Mouse (Mus musculus) hindbrain, embryonic 15.5 days (tissue): ENCODE data around the gene Micu1. TPM values are rescaled to one million over a fixed set of nuclear protein-coding genes. Genes with fewer than 3 reads are reported as not detected.

ENCODE experiments used
- ATAC-seq: fragments of 200-750 bp; cut with Nextera tagmentation; 2 replicates; pipeline ENCODE4 v1.8.0; 2017; ENCODE audit warnings: low read depth, moderate number of reproducible peaks, moderate TSS enrichment; ENCODE audit not compliant: low FRiP score
- H3K27ac ChIP-seq: fragments of 300-500 bp; sonication (generic); replicated peaks from 2 replicates; pipeline ENCODE4 v1.5.1; 2015; ENCODE audit warnings: mild to moderate bottlenecking, inconsistent platforms
- H3K27me3 ChIP-seq: fragments of 300-500 bp; sonication (generic); 2 replicates; pipeline ENCODE4 v1.6.1; 2015; ENCODE audit warnings: control low read depth, inconsistent platforms
- H3K36me3 ChIP-seq: fragments of 300-500 bp; sonication (generic); 2 replicates; pipeline ENCODE4 v1.6.1; 2015; ENCODE audit warnings: control low read depth, inconsistent platforms
- H3K4me1 ChIP-seq: fragments of 300-500 bp; sonication (generic); replicated peaks from 2 replicates; pipeline ENCODE4 v1.6.1; 2015; ENCODE audit warnings: control low read depth, inconsistent platforms
- H3K4me2 ChIP-seq: fragments of 300-500 bp; sonication (generic); 2 replicates; pipeline ENCODE4 v1.6.1; 2015; ENCODE audit warnings: moderate library complexity, mild to moderate bottlenecking, inconsistent platforms
- H3K4me3 ChIP-seq: fragments of 300-500 bp; sonication (generic); 2 replicates; pipeline ENCODE4 v1.5.1; 2015; ENCODE audit warnings: mild to moderate bottlenecking, inconsistent platforms
- H3K9ac ChIP-seq: fragments of 300-500 bp; sonication (generic); 2 replicates; pipeline ENCODE4 v1.6.1; 2015; ENCODE audit warnings: inconsistent platforms
- H3K9me3 ChIP-seq: fragments of 300-500 bp; sonication (generic); 2 replicates; pipeline ENCODE4 v1.6.1; 2016; ENCODE audit warnings: control low read depth, inconsistent platforms
- WGBS: fragments of 180-500 bp; shearing (Covaris S2); methylation state at CpG from one replicate; pipeline ENCODE4 v1.1.7; 2015; 5-methylcytosine and 5-hydroxymethylcytosine counted together
- polyA plus RNA-seq: library from polyadenylated mRNA; unstranded; fragments of >200 nt; fragmentation: Nextera tagmentation; extraction: Ambion mirVana; gene quantifications from 2 replicates; pipeline ENCODE4 v1.2.1, GENCODE M21; 2015

Gene Micu1
- polyA plus RNA-seq, 1 experiment from 2014 or later = 79.7 TPM

DNA sequence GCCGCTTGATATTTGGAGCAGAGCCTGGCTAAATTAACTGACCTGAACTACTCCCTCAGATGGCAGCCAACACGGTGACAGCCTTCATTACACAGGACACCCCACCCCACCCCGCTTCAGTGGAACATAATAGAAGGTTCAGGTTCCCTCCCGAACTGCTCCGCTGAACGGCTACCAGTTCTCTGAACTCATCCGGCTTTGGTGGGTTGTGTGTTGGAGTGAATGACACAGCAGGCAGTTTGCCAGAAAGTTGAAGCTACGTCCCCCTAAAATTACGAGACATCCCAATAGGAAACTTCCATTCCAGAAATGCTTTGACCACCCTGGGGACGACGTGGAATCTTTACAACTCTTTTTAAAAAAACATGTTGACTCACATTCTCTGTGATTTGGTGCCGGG is 53.8 kb downstream of the Micu1 start:
- Histone ChIP-seq H3K9ac (no peak overlapping the region), H3K4me1 (peaks cover 3% of the 10 kb centered on the region; the same call in 1 of the 2 replicates), H3K36me3 (no peaks in the 10 kb centered on the region), H3K9me3 (no peaks in the 10 kb centered on the region), H3K4me3 (no peak overlapping the region), H3K4me2 (no peak overlapping the region), H3K27ac (no peak overlapping the region), H3K27me3 (no peaks in the 10 kb centered on the region)
- WGBS = 45% methylated on average over 12 of the region's 12 CpGs
- ATAC-seq = no peak

DNA sequence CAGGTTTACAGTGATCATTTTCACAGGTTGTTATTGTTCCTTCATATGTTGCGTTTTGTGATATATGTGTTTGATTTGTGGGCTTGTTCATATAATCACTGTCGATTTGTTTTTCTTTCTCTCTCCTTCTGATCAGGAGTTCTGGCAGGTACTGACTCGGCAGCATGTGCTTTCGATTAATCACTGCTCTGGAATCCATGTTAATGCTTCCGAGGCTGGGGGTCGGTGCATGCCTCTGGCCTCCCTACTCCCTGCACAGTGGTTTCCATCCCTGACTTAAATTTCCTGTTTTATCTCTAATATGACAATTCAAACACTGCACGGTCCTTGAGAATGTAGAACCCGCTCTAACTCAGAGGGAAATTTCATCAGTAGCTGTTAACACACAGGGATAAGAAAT is 54.3 kb downstream of the Micu1 start:
- Histone ChIP-seq H3K4me1 (peaks cover 3% of the 10 kb centered on the region; the same call in 1 of the 2 replicates), H3K4me2 (no peak overlapping the region), H3K4me3 (no peak overlapping the region), H3K27ac (no peak overlapping the region), H3K9me3 (no peaks in the 10 kb centered on the region), H3K36me3 (no peaks in the 10 kb centered on the region), H3K9ac (no peak overlapping the region), H3K27me3 (no peaks in the 10 kb centered on the region)
- WGBS = 65% methylated on average over 8 of the region's 8 CpGs
- no peak for ATAC-seq

DNA sequence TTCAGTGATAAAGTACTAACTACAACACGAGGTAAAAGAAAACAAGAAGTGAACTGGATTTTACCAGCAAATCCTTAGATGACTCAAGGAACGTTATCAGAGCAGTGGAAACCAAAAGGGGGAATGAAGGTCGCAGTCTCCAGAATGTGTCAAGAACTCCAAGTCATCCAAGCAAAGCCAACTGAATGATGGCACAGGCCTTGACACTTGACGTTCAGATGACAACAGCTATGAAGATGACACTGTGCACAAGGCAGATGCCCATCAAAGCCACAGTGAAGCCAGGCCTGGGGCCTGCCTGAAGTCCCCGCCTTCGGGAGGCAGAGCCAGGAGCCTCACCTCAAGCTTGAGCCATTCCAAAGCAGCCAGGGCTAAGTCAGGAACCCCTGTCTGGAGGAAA is 62.5 kb downstream of the Micu1 start:
- H3K4me1 ChIP-seq = no peaks in the 10 kb centered on the region
- no peaks in the 10 kb centered on the region for H3K36me3 ChIP-seq
- H3K4me3 ChIP-seq = no peak overlapping the region
- no peak for ATAC-seq
- H3K9me3 ChIP-seq = no peaks in the 10 kb centered on the region
- 95% methylated on average over 6 of the region's 6 CpGs for WGBS
- H3K27me3 ChIP-seq = no peaks in the 10 kb centered on the region
- no peak overlapping the region for H3K4me2 ChIP-seq
- no peak overlapping the region for H3K27ac ChIP-seq
- H3K9ac ChIP-seq = no peak overlapping the region

DNA sequence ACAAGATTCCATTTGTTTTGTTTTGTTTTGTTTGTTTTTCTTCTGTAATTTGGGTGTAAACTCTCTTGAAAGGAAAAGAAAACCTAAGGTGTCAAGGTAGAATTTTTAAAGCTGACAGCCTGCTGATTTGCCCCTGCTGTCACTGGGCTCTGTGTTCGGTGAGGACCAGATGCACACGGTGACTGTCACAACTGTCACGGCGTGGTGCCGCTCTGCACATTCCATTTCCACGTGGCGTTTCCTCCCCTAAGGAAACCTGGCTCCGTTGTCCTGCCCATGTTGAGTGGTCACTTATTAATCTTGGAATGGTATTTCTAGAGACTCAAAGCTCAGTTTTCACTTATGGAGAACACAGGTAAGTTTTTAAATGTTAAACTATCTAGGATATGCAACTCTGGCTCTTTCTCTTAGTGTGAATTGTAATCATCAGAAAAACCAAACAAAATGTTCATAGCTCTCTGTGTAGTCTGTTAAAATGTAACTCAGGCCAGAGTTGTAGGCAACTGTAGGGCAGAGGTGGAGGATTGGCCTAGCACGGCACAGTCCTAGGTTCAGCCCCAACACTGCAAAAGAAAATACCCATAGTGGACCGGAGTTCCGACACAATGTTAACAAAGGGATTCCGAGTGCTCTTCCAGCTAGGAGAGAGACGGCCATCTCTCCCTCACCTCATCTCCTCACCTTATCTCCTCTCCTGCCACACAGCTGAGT is 66.2 kb downstream of the Micu1 start:
- no peak overlapping the region for H3K27ac ChIP-seq

GRCm38 (mm10) chr10:59771375-59772048 is 69.2 kb downstream of the Micu1 start:
- no peak overlapping the region for H3K4me3 ChIP-seq
- no peak for ATAC-seq
- 0 out of 2 replicates have a peak, but pooled peaks cover 3% of the 10 kb centered on the region for H3K36me3 ChIP-seq
- no peak overlapping the region for H3K27ac ChIP-seq
- no peak overlapping the region for H3K9ac ChIP-seq
- no peaks in the 10 kb centered on the region for H3K9me3 ChIP-seq
- H3K27me3 ChIP-seq = no peaks in the 10 kb centered on the region
- WGBS = 61% methylated on average over 6 of the region's 6 CpGs
- H3K4me2 ChIP-seq = no peak overlapping the region
- peaks cover 14% of the 10 kb centered on the region for H3K4me1 ChIP-seq

More for the DNA sequence above, 66.2 kb downstream of the Micu1 start:
- Histone ChIP-seq H3K9ac (no peak overlapping the region), H3K4me1 (peaks cover 10% of the 10 kb centered on the region), H3K27me3 (no peaks in the 10 kb centered on the region), H3K4me3 (no peak overlapping the region), H3K4me2 (no peak overlapping the region), H3K36me3 (no peaks in the 10 kb centered on the region), H3K9me3 (no peaks in the 10 kb centered on the region)
- ATAC-seq = no peak
- WGBS = 73% methylated on average over 13 of the region's 13 CpGs

DNA sequence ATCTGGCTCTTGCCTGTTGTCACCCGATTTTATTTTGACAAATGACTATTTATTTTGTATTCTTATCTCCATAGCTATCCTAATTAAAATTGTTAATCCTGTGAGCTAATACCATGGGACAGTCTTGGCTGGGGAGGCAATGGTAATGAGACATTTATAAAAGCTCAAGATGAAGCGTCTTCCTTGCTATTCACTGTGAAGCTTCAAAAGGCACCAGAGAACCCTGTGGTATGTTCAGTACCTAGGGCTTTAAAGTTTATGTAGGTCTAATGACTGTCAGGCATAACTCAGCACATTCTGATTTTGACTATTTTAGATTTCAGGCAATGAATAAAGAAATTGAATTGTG is 69.7 kb downstream of the Micu1 start:
- Histone ChIP-seq H3K9me3 (no peaks in the 10 kb centered on the region), H3K4me2 (no peak overlapping the region), H3K27me3 (no peaks in the 10 kb centered on the region), H3K36me3 (0 out of 2 replicates have a peak, but pooled peaks cover 3% of the 10 kb centered on the region), H3K4me3 (no peak overlapping the region), H3K4me1 (peaks cover 14% of the 10 kb centered on the region), H3K9ac (no peak overlapping the region), H3K27ac (no peak overlapping the region)
- 53% methylated on average over 2 of the region's 2 CpGs for WGBS
- ATAC-seq = no peak

DNA sequence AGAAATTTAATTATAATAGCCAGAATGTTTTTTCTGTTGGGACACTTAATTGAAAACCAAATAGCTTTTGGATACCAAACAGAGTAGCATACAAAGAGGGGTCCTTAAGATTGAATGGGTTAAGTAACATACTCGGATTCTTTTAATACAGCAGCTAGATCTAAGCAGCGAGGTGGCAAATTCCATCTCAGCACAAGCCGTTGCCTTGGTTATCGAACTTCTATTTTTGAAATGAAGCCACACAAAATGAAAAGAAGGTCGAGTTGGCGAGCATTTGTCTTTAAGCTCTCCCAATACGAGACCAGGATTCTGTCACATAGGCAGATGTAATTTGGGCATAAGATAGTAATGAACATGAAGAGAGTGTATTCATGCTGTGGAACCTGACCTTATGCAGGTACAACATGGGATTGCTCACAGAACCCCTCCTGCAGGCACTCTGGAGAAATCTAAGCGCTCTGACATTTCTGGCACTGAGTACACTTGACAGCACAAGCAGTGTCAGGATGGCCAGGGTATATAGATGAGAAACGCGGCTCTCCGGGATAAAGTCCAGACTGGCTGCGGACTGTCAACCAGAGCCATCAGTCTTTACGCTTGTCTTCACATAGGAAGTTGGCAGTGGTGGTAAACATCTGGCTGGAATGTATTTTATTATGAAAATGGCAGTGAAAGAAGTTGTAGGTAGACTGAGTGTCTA is 71.3 kb downstream of the Micu1 start:
- Histone ChIP-seq H3K9me3 (no peaks in the 10 kb centered on the region), H3K4me2 (no peak overlapping the region), H3K4me1 (peaks cover 26% of the 10 kb centered on the region), H3K27ac (peak overlapping the region; percentile 7; the same call in 1 of the 2 replicates), H3K27me3 (no peaks in the 10 kb centered on the region), H3K9ac (no peak overlapping the region), H3K36me3 (0 out of 2 replicates have a peak, but pooled peaks cover 3% of the 10 kb centered on the region), H3K4me3 (no peak overlapping the region)
- WGBS = 46% methylated on average over 13 of the region's 13 CpGs
- no peak for ATAC-seq

DNA sequence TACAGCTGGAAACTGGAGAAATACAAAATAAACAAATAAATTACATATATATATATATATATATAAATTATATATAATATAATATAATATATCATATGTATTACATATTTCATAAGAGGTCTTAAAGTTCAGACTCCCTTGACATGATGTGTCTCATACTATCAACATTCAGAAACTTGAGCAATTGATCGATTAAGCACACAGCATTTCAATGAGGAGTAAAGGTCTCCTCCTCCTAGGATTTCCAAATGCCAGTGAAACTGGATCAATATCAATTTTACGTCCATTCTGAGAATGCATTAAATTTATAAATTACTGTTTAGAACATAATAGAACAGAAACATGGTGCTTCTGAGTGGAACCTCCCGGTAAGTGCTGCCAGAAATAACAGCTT is 71.9 kb downstream of the Micu1 start:
- Histone ChIP-seq H3K4me1 (peaks cover 26% of the 10 kb centered on the region), H3K9me3 (no peaks in the 10 kb centered on the region), H3K9ac (no peak overlapping the region), H3K4me3 (no peak overlapping the region), H3K27ac (no peak overlapping the region; the same call in 1 of the 2 replicates), H3K4me2 (no peak overlapping the region), H3K36me3 (0 out of 2 replicates have a peak, but pooled peaks cover 3% of the 10 kb centered on the region), H3K27me3 (no peaks in the 10 kb centered on the region)
- ATAC-seq = no peak
- 79% methylated on average over 3 of the region's 3 CpGs for WGBS

GRCm38 (mm10) chr10:59777246-59777645 is 75.0 kb downstream of the Micu1 start:
- Histone ChIP-seq H3K9ac (no peak overlapping the region), H3K27ac (no peak overlapping the region), H3K4me2 (no peak overlapping the region), H3K4me1 (peaks cover 34% of the 10 kb centered on the region), H3K4me3 (no peak overlapping the region), H3K9me3 (no peaks in the 10 kb centered on the region), H3K36me3 (0 out of 2 replicates have a peak, but pooled peaks cover 3% of the 10 kb centered on the region), H3K27me3 (no peaks in the 10 kb centered on the region)
- no peak for ATAC-seq
- 80% methylated on average over 3 of the region's 3 CpGs for WGBS

DNA sequence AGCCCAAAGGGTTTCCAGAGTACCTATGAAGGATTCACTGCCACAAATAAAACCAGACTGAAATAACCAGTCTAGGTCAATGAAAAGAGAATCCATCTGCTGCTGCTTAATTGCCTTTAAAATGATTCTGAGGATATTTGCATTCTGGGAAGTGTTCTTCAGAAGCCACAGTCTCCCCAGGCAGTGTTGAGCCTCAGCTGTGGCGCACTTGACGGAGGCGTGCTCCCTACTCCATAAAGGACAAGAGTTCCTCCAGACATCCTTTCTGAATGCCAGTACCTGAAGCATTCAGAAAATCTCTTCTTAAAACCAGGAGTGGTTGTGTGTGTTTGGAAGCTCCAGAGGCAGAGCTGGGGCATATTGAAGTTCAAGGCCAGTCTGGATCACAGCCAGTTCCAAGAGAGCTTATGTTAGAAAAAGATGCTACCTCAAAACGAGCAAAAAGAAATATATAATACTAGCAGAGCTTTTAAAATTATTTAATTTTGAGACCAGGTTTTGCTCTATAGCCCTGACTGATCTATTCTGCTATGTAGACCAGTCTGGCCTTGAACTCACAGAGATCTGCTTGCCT is 75.9 kb downstream of the Micu1 start:
- 55% methylated on average over 4 of the region's 4 CpGs for WGBS
- Histone ChIP-seq H3K4me3 (no peak overlapping the region), H3K4me1 (peaks cover 26% of the 10 kb centered on the region), H3K27ac (0 out of 2 replicates have a peak overlapping the region, but pooled peaks have one; percentile 34), H3K27me3 (no peaks in the 10 kb centered on the region), H3K36me3 (0 out of 2 replicates have a peak, but pooled peaks cover 3% of the 10 kb centered on the region), H3K9ac (no peak overlapping the region), H3K4me2 (no peak overlapping the region), H3K9me3 (no peaks in the 10 kb centered on the region)
- ATAC-seq = no peak

GRCm38 (mm10) chr10:59780698-59781097 is 78.4 kb downstream of the Micu1 start:
- Histone ChIP-seq H3K9me3 (no peaks in the 10 kb centered on the region), H3K4me1 (peaks cover 31% of the 10 kb centered on the region; the same call in 1 of the 2 replicates), H3K4me3 (no peak overlapping the region), H3K9ac (no peak overlapping the region), H3K27me3 (no peaks in the 10 kb centered on the region), H3K36me3 (0 out of 2 replicates have a peak, but pooled peaks cover 3% of the 10 kb centered on the region), H3K27ac (peak overlapping the region; percentile 17; the same call in 1 of the 2 replicates), H3K4me2 (no peak overlapping the region)
- WGBS = 13% methylated on average over 3 of the region's 3 CpGs
- ATAC-seq = no peak
